Mouse (Mus musculus) bone marrow, adult 2 months (tissue): ENCODE measurements at regions not wholly inside any gene's neighbourhood (a gene's known extent, or its start where the extent isn't known, plus 50 kb on each side); places are given as distances from the start of the nearest gene placed in this dataset.

ENCODE experiments used
- H3K27ac ChIP-seq: fragments of 200-500 bp; 2 replicates; pipeline ENCODE4 v1.5.1; 2012; ENCODE audit warnings: low read depth, mild to moderate bottlenecking, control low read depth, inconsistent platforms, low read length; ENCODE audit not compliant: control insufficient read depth, poor library complexity, insufficient read depth
- H3K4me1 ChIP-seq: fragments of 200-500 bp; 2 replicates; pipeline ENCODE4 v1.6.1; 2011; ENCODE audit warnings: low read length; ENCODE audit not compliant: control insufficient read depth, insufficient read depth
- H3K4me3 ChIP-seq: fragments of 200-500 bp; replicated peaks from 2 replicates; pipeline ENCODE3; 2011; ENCODE audit warnings: mild to moderate bottlenecking, low read depth, low read length, control low read depth; ENCODE audit not compliant: control insufficient read depth
- CTCF ChIP-seq: fragments of 200-500 bp; IDR thresholded peaks from 2 replicates; pipeline ENCODE4 v1.5.1; 2011; ENCODE audit warnings: low read length, control low read depth; ENCODE audit not compliant: control insufficient read depth, insufficient read depth
- POLR2A ChIP-seq: fragments of 200-500 bp; IDR thresholded peaks from 2 replicates; pipeline ENCODE4 v1.6.1; 2011; ENCODE audit warnings: low read depth, mild to moderate bottlenecking, control low read depth, low read length, borderline replicate concordance; ENCODE audit not compliant: control insufficient read depth
- WGBS: fragments of 180-500 bp; shearing (Covaris S2); methylation state at CpG from one replicate; pipeline ENCODE4 v1.1.7; 2018; 5-methylcytosine and 5-hydroxymethylcytosine counted together

- Histone ChIP-seq H3K27ac (no peak overlapping the region), H3K4me3 (no peak overlapping the region), H3K4me1 (no peaks in the 10 kb centered on the region)
- TF ChIP-seq POLR2A (no peak), CTCF (no peak)
- WGBS: 83% methylated on average over 11 of the region's 11 CpGs
These were observed 90.8 kb upstream of the Teddm2 start for GRCm38 (mm10) chr1:153990651-153991435.

- Histone ChIP-seq H3K4me3 (no peak overlapping the region), H3K4me1 (no peaks in the 10 kb centered on the region), H3K27ac (no peak overlapping the region)
- WGBS: 84% methylated on average over 3 of the region's 3 CpGs
- TF ChIP-seq POLR2A (no peak), CTCF (no peak)
These were observed 92.4 kb upstream of the Teddm2 start for GRCm38 (mm10) chr1:153992466-153992865.

GRCm38 (mm10) chr1:153994871-153995270 lies 94.8 kb upstream of the Teddm2 start:
- 86% methylated on average over 4 of the region's 4 CpGs for WGBS
- Histone ChIP-seq H3K4me1 (no peaks in the 10 kb centered on the region), H3K4me3 (no peak overlapping the region), H3K27ac (no peak overlapping the region)
- TF ChIP-seq POLR2A: no peak
- no peak for TF ChIP-seq CTCF

- Histone ChIP-seq H3K4me1 (no peaks in the 10 kb centered on the region), H3K4me3 (no peak overlapping the region), H3K27ac (no peak overlapping the region)
- TF ChIP-seq CTCF (no peak), POLR2A (no peak)
- 82% methylated on average over 15 of the region's 15 CpGs for WGBS
These were observed 97.5 kb upstream of the Teddm2 start for GRCm38 (mm10) chr1:153997201-153998181.

- no peak for TF ChIP-seq CTCF
- no peak for TF ChIP-seq POLR2A
- H3K27ac ChIP-seq: no peak overlapping the region
- H3K4me1 ChIP-seq: no peaks in the 10 kb centered on the region
- 71% methylated on average over 6 of the region's 6 CpGs for WGBS
- no peak overlapping the region for H3K4me3 ChIP-seq
These were observed 99.7 kb upstream of the Teddm2 start for GRCm38 (mm10) chr1:153999776-154000175.

GRCm38 (mm10) chr1:154003669-154004068 lies 103.6 kb upstream of the Teddm2 start:
- 25% methylated on average over 7 of the region's 7 CpGs for WGBS
- H3K4me1 ChIP-seq: no peaks in the 10 kb centered on the region; the same call in 1 of the 2 replicates
- H3K4me3 ChIP-seq: no peak overlapping the region
- TF ChIP-seq POLR2A (no peak), CTCF (no peak)
- no peak overlapping the region for H3K27ac ChIP-seq

- H3K4me3 ChIP-seq: no peak overlapping the region
- TF ChIP-seq POLR2A (no peak), CTCF (no peak)
- 86% methylated on average over 4 of the region's 4 CpGs for WGBS
- no peaks in the 10 kb centered on the region; the same call in 1 of the 2 replicates for H3K4me1 ChIP-seq
- H3K27ac ChIP-seq: no peak overlapping the region
These were observed 104.6 kb upstream of the Teddm2 start for GRCm38 (mm10) chr1:154004647-154005046.

GRCm38 (mm10) chr1:154006055-154006454 lies 106.0 kb upstream of the Teddm2 start:
- 6% methylated on average over 13 of the region's 13 CpGs for WGBS
- TF ChIP-seq CTCF: no peak
- TF ChIP-seq POLR2A: no peak
- no peak overlapping the region for H3K27ac ChIP-seq
- H3K4me1 ChIP-seq: no peaks in the 10 kb centered on the region; the same call in 1 of the 2 replicates
- H3K4me3 ChIP-seq: no peak overlapping the region
